Mouse (Mus musculus) ES-E14 (cell line): ENCODE measurements at regions not wholly inside any gene's neighbourhood (a gene's known extent, or its start where the extent isn't known, plus 50 kb on each side); places are given as distances from the start of the nearest gene placed in this dataset.

Experiments
- DNase-seq: peaks from one replicate; pipeline ENCODE4 v3.0.0-alpha.2; 2013; ENCODE audit warnings: low read depth, low spot score
- H3K27ac ChIP-seq: 2 replicates; pipeline ENCODE4 v1.5.1; 2012; ENCODE audit warnings: low read depth, mild to moderate bottlenecking, low read length, moderate library complexity, mixed read lengths; ENCODE audit not compliant: poor library complexity, insufficient read depth, severe bottlenecking
- H3K36me3 ChIP-seq: 2 replicates; pipeline ENCODE4 v1.6.1; 2012; ENCODE audit warnings: mild to moderate bottlenecking, low read length, moderate library complexity, mixed read lengths; ENCODE audit not compliant: control insufficient read depth, poor library complexity, insufficient read depth, severe bottlenecking
- H3K4me1 ChIP-seq, 2 experiments: fragments of 150-350 bp in 1 of 2; sonication (generic) in 1 of 2; 2 replicates each; pipeline ENCODE4 v1.6.1; 2012; ENCODE audit warnings: low read length in 2 of 2, mild to moderate bottlenecking in 1 of 2, mixed read lengths in 1 of 2; ENCODE audit not compliant: control insufficient read depth in 2 of 2, insufficient read depth in 2 of 2, poor library complexity in 1 of 2
- H3K4me3 ChIP-seq, 2 experiments: fragments of 150-350 bp in 1 of 2; sonication (generic) in 1 of 2; 2 replicates each; pipeline ENCODE4 v1.5.1; 2012; ENCODE audit warnings: low read length in 2 of 2, low read depth in 1 of 2, mild to moderate bottlenecking in 1 of 2, mixed read lengths in 1 of 2; ENCODE audit not compliant: insufficient read depth in 1 of 2, poor library complexity in 1 of 2, severe bottlenecking in 1 of 2
- H3K9ac ChIP-seq: 2 replicates; pipeline ENCODE4 v1.6.1; 2012; ENCODE audit warnings: low read depth, mild to moderate bottlenecking, low read length, mixed read lengths; ENCODE audit not compliant: poor library complexity, insufficient read depth, severe bottlenecking
- H3K9me3 ChIP-seq: fragments of 150-350 bp; sonication (generic); 2 replicates; pipeline ENCODE4 v1.6.1; 2012; ENCODE audit warnings: low read depth, mild to moderate bottlenecking, low read length; ENCODE audit not compliant: control insufficient read depth, insufficient read depth
- CHD2 ChIP-seq: IDR thresholded peaks from 2 replicates; pipeline ENCODE4 v1.6.1; 2014; ENCODE audit warnings: mild to moderate bottlenecking, low read depth, low read length, inconsistent platforms
- HCFC1 ChIP-seq: IDR thresholded peaks from 2 replicates; pipeline ENCODE4 v1.6.1; 2012; ENCODE audit warnings: low read length, inconsistent platforms, borderline replicate concordance; ENCODE audit not compliant: insufficient read depth
- MAFK ChIP-seq: IDR thresholded peaks from 2 replicates; pipeline ENCODE4 v1.6.1; 2014; ENCODE audit warnings: mild to moderate bottlenecking, low read depth, low read length, inconsistent platforms; ENCODE audit not compliant: insufficient read depth
- ZC3H11A ChIP-seq: IDR thresholded peaks from 2 replicates; pipeline ENCODE4 v1.6.1; 2012; ENCODE audit warnings: low read depth, mild to moderate bottlenecking, inconsistent platforms, low read length, borderline replicate concordance
- ZNF384 ChIP-seq: IDR thresholded peaks from 2 replicates; pipeline ENCODE4 v1.6.1; 2012; ENCODE audit warnings: low read depth, low read length, inconsistent platforms
- in situ Hi-C, 2 experiments: fragments of 600-800 bp; cut with MboI; formaldehyde crosslinking; loops; one replicate each; pipeline ENCODE4 v1.15.1; 2025; ENCODE audit warnings: low sequenced_read_pairs in 2 of 2, inconsistent platforms in 1 of 2; ENCODE audit not compliant: unreplicated experiment in 2 of 2

GRCm38 (mm10) chr19:28167451-28168165 is 156.6 kb upstream of the Rfx3 start:
- in situ Hi-C loops = loop anchor here (10.0 to 25.0 kb wide), 3 partner anchors 195 to 597 kb away; no protein-coding TSS in a partner anchor
- H3K4me1 ChIP-seq = no peaks in the 10 kb centered on the region
- H3K9me3 ChIP-seq = no peaks in the 10 kb centered on the region
- no peak overlapping the region for H3K27ac ChIP-seq
- H3K9ac ChIP-seq = no peak overlapping the region
- no peak overlapping the region for H3K4me3 ChIP-seq
- DNase-seq = no peak
- TF ChIP-seq ZC3H11A (no peak), HCFC1 (no peak), ZNF384 (no peak), MAFK (no peak), CHD2 (no peak)
- no peaks in the 10 kb centered on the region for H3K36me3 ChIP-seq

GRCm38 (mm10) chr19:28166626-28167025 is 155.7 kb upstream of the Rfx3 start:
- H3K9me3 ChIP-seq = no peaks in the 10 kb centered on the region
- H3K4me1 ChIP-seq = no peaks in the 10 kb centered on the region
- in situ Hi-C loops = loop anchor here (10.0 to 25.0 kb wide), 3 partner anchors 196 to 598 kb away; no protein-coding TSS in a partner anchor
- no peak for DNase-seq
- no peak overlapping the region for H3K27ac ChIP-seq
- H3K9ac ChIP-seq = no peak overlapping the region
- no peaks in the 10 kb centered on the region for H3K36me3 ChIP-seq
- H3K4me3 ChIP-seq = no peak overlapping the region
- TF ChIP-seq HCFC1 = no peak
- no peak for TF ChIP-seq MAFK
- TF ChIP-seq CHD2 = no peak
- no peak for TF ChIP-seq ZNF384
- no peak for TF ChIP-seq ZC3H11A

- Histone ChIP-seq H3K4me1 (no peaks in the 10 kb centered on the region), H3K9ac (no peak overlapping the region), H3K9me3 (no peaks in the 10 kb centered on the region), H3K4me3 (peak overlapping the region in 1 of 2 experiments; percentile 18; a peak in 1 of 4 replicates), H3K36me3 (no peaks in the 10 kb centered on the region), H3K27ac (no peak overlapping the region)
- DNase-seq = peak; percentile 63
- in situ Hi-C loops = loop anchor here (10.0 to 25.0 kb wide), 3 partner anchors 196 to 599 kb away; no protein-coding TSS in a partner anchor
- peak; percentile 96 for TF ChIP-seq ZC3H11A
- TF ChIP-seq MAFK = no peak
Observed at GRCm38 (mm10) chr19:28165901-28166361, 155.0 kb upstream of the Rfx3 start.

GRCm38 (mm10) chr19:28163195-28163594 is 152.2 kb upstream of the Rfx3 start:
- TF ChIP-seq ZC3H11A = no peak
- no peak for TF ChIP-seq CHD2
- no peak for TF ChIP-seq ZNF384
- no peak for TF ChIP-seq MAFK
- no peak for TF ChIP-seq HCFC1
- in situ Hi-C loops = loop anchor here (10.0 to 25.0 kb wide), 3 partner anchors 199 to 602 kb away; no protein-coding TSS in a partner anchor
- H3K36me3 ChIP-seq = no peaks in the 10 kb centered on the region
- H3K4me1 ChIP-seq = no peaks in the 10 kb centered on the region
- no peak overlapping the region for H3K4me3 ChIP-seq
- no peaks in the 10 kb centered on the region for H3K9me3 ChIP-seq
- DNase-seq = no peak
- H3K9ac ChIP-seq = no peak overlapping the region
- no peak overlapping the region for H3K27ac ChIP-seq
